Mouse (Mus musculus): ENCODE results near the gene Samd5.

The Samd5 gene

GRCm38 (mm10) chr10:9650050-9650825, 24.8 kb downstream of the Samd5 start:
- no peak for DNase-seq (ENCODE audit: low read depth)

- DNase-seq (ENCODE audit: low read depth): no peak
Observed at GRCm38 (mm10) chr10:9648464-9648863, 26.5 kb downstream of the Samd5 start.

DNA sequence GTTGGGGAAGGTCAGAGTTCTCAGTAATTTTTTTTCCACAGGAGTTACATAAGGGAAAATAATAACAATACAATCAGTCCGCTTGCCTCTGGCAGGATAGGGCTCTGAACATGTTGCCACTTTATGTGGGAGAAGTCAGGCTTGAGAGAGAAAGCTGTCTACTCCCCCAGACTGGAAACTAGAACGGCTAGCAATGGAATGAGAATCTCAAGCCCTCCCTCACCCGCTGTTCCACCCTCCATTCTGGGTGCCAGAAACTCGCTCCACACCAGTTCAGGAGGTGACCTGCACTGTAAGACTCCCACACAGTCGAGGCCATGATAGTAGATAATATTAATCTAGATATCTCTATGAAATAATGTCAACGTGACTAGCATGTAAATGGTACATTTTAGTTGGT, 27.3 kb downstream of the Samd5 start:
- no peak for DNase-seq (ENCODE audit: low read depth)

- no peak for DNase-seq (ENCODE audit: low read depth)
Observed at GRCm38 (mm10) chr10:9646391-9646790, 28.6 kb downstream of the Samd5 start.

DNA sequence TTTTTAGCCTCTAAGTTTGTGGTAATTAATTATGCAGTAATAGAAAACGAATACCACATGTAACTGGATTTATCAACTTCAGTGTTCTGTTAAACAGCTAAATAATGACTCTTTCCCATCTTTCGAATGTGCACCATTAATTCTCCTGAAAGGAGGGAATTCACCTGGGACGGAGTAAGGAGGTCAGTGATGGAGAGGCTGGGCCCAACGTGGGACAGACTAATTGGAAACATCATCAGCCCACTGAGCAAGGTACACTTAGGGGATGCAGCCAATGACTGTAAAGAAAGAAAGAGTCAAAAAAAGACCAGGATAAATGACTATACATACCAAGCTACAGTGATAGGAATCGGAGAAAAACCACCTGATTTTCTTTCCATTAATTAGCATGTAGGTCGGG, 31.5 kb downstream of the Samd5 start:
- no peak for DNase-seq (ENCODE audit: low read depth)

- no peak for DNase-seq (ENCODE audit: low read depth)
Observed at GRCm38 (mm10) chr10:9642077-9642476, 32.9 kb downstream of the Samd5 start.

GRCm38 (mm10) chr10:9640678-9641077, 34.3 kb downstream of the Samd5 start:
- no peak for DNase-seq (ENCODE audit: low read depth)

DNA sequence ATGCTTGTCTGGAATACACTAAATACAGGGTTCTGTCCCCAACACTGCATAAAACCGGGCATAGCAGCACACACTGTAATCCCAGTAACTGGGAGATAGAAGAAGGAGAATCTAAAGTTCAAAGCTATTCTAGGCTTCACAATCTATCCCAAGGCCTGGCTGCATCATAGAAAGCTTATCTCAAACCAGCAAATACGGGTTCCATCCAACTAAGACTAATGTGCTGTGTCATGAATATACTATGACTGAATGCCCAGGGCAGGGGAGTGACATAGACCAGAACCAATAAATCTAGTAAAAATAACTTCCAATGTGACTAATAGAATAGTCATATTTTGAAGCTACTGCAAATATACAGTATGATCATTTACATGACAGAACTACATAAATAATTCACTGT, 35.0 kb downstream of the Samd5 start:
- no peak for DNase-seq (ENCODE audit: low read depth)

GRCm38 (mm10) chr10:9625356-9625755, 49.7 kb downstream of the Samd5 start:
- no peak for DNase-seq (ENCODE audit: low read depth)

DNA sequence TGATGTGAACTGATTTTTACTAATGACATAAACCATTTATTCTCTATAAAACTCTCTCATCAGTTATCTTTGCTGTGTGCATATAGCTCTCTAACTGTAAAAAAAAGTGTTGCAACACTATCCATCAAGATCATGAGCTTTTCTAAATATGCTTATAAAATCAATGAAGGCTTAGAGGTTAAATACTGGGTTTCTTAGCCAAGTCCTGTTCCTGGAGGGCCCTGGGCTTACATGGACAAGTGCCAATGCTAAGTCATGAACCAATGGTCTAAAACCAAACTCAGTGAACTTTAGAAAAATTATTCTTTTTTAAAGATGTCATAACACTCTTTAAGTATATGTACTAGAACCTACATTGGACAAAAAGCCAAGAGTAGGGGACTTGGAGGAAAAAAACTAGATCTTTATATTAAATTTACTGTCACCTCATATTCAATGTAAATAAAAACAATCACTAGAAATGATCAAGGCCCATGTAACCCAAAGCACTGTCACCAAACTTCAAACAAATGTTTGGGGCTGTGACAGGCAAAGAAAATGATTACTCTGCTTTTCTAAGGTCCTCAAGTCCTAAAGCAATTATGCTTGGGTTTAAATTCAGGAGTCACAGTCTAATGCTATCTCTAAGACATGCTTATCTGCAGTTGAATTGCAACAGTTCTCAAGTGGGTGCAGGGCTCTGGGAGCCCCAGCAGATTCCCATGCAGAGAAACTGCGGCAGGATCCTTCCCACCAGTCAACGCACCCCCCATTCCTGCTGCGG, 52.9 kb downstream of the Samd5 start:
- DNase-seq (ENCODE audit: low read depth): no peak

DNA sequence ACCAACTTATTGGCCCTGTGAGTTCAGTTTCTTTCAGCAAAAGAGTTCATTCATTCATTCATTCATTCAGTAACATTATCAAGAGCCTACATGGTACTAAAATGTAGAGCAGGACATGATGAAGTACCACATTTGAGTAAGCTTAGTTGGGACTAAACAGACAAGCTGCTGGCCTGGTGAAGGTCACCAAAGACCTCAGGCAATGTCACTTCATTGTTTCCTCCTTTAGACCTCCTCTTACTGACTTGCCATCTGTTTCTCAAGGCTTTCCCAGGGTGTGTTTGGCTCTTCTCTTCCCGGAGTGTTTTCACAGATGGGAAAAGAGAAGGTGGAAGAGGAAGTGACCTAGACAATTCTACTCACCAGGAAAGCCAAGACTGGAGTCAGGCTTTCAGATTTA, 54.0 kb downstream of the Samd5 start:
- no peak for DNase-seq (ENCODE audit: low read depth)

DNA sequence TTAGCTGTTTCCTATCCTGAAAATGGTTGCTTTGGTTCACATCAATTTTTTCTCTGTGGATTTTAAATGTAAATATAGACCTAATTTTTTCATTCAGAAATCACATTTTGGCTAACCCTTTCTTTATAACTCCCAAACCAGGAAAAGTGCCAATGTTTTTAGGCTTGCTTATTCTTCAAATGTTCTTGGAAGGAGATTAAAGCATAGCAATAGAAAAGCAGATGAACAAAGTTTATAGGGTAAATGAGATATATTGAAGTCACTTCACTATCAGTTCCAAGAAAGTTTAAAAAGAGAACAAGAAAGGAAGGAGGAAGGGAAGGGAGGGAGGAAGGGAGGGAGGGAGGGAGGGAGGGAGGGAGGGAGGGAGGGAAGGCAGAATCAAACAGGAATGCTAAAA, 60.0 kb downstream of the Samd5 start:
- DNase-seq (ENCODE audit: low read depth): no peak

- no peak for DNase-seq (ENCODE audit: low read depth)
Observed at GRCm38 (mm10) chr10:9608854-9609253, 66.2 kb downstream of the Samd5 start.

DNA sequence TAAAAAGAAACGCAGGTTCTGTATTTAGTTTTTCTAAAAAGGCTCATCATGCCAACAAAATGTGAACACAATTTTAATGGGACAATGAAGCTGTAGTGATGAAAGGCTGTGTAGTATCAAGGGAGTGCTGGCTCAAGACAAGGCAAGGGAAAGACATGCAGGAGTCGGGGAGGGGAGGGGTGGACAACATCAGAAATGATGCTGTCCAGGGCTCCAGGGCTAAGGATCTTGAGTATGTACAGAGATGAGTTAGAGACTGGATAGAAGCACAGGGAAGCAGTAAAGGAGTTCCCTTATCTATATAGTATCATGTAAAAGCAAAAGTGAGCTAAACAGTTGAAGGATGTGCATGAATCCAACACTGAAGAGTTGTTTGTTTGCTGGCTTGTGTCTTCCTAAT, 67.9 kb downstream of the Samd5 start:
- no peak for DNase-seq (ENCODE audit: low read depth)

DNA sequence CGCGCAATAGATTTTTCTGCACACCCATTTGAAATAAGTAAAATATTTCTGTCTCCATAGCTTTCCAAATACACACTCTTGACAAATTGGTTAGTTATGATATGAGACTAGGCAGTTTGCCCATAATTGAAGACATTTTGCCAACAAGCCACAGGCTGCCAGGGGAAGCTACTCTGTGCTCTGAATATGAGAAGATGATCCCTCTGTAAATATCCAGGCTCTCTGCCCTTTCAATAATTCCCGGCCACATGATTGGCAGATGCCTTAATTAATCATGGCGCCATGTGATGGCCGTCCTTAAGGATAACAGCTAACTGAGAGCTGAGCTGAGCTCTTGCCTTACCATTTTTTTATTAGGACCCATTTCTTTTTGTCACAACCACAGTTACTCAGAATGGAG, 69.4 kb downstream of the Samd5 start:
- DNase-seq (ENCODE audit: low read depth): no peak

- DNase-seq (ENCODE audit: low read depth): no peak
Observed at GRCm38 (mm10) chr10:9603290-9603689, 71.7 kb downstream of the Samd5 start.

GRCm38 (mm10) chr10:9602845-9603244, 72.2 kb downstream of the Samd5 start:
- no peak for DNase-seq (ENCODE audit: low read depth)

- DNase-seq (ENCODE audit: low read depth): no peak
Observed at GRCm38 (mm10) chr10:9602389-9602788, 72.6 kb downstream of the Samd5 start.

DNA sequence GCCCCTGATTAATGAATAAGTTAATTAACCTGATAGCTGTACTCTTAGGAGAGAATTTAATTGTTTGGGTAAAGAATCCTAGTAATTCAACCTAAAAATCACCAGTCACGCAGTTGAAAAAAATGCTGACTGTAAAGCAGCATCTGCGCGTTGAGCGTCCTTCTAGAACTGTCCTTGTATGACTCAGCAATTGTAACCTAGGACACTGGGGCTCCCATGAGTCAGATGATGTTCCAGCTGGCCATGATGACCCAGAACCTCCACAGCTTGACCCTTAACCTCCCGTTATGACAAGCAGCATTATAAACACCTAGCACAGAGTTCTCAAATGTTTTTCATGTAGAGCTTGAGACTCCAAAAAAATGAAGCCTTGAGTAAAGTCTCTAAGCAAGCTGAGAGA, 78.8 kb downstream of the Samd5 start:
- no peak for DNase-seq (ENCODE audit: low read depth)

GRCm38 (mm10) chr10:9594666-9595065, 80.3 kb downstream of the Samd5 start:
- DNase-seq (ENCODE audit: low read depth): no peak

- no peak for DNase-seq (ENCODE audit: low read depth)
Observed at GRCm38 (mm10) chr10:9590606-9591005, 84.4 kb downstream of the Samd5 start.

- DNase-seq (ENCODE audit: low read depth): no peak
Observed at GRCm38 (mm10) chr10:9586328-9586727, 88.7 kb downstream of the Samd5 start.

- no peak for DNase-seq (ENCODE audit: low read depth)
Observed at GRCm38 (mm10) chr10:9579374-9579773, 95.6 kb downstream of the Samd5 start.

DNA sequence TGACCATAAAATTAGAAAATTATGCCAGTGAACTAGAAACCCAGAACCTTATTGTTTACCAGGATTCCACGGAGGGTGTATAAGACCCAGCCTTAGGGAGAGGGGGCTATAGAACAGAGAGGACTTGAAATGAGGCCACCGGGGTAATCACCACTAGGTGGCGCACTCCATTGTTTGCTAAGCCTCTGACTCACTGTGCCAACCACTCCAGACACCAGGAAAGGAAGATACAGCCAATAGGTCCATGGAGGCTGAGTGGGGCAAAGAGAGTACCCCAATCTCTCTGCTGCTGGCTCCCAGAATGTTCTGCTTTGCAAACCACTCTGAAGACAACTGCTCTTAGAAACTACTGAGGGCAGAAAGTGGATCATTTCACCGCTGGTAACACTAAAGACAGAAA, 99.4 kb downstream of the Samd5 start:
- peak; percentile 64 for DNase-seq (ENCODE audit: low read depth)

Data from induced T-regulatory cell, adult 2 months (primary cell).